Mouse (Mus musculus) heart, postnatal 10 days (tissue): ENCODE data around the gene Gm9837. TPM values are rescaled to one million over a fixed set of nuclear protein-coding genes. Genes with fewer than 3 reads are reported as not detected.

Experiments
- DNase-seq, 2 experiments: peaks; one replicate each; pipeline ENCODE4 v3.0.0; 2021
- intact Hi-C: fragments of 180-260 bp; cut with DNase I; formaldehyde crosslinking; loops from one replicate; pipeline ENCODE4 v1.15.1; 2025
- total RNA-seq, 2 experiments: library from RNA; stranded (reverse); gene quantifications; 2 replicates each; pipeline ENCODE4 v1.2.3; 2021

The Gm9837 gene
- total RNA-seq = not detected

DNA sequence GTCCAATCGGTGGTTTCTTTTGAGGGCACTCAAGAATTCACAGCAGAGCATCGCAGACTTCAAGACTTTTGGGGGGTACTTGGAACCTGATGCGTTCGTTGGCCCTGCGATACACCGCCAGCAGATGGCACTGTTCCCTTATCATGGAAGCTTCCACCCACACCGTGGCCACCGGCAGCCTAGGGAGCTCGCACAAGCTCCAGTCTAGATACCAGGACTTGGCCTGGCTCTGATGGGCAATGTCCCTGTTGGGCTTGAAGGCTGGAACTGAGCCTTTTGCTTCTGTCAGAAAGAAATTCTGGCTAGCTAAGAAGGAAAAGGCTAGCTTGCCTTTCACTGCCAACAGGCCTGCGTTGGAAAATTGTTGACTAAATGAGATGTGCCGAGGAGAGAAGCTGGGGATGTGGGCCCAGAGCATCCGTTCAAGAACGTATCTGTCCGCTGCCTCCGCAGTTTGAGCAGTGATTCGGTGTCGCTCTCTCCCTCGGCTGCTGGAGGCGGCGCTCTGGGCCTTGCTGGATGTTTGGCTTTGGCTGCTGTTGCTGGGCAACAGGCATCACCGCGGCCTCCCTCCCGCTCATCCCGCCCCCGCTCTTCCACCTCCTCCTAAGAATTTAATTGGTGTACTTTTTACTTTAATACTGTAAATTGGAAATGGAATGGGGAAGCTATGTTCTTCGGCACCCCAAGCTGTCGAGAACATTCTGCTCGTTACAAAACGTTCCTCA is at the start of gene Gm9837:
TSS of gene Gm9837 (minus strand) at position 512 of the 728 bp plus-strand sequence.
- peak; percentile 93 to 95 for DNase-seq
- intact Hi-C loops = loop anchor here (1.0 to 5.0 kb wide), 7 partner anchors 41 to 267 kb away; partner anchors contain the start of gene Kif3a

DNA sequence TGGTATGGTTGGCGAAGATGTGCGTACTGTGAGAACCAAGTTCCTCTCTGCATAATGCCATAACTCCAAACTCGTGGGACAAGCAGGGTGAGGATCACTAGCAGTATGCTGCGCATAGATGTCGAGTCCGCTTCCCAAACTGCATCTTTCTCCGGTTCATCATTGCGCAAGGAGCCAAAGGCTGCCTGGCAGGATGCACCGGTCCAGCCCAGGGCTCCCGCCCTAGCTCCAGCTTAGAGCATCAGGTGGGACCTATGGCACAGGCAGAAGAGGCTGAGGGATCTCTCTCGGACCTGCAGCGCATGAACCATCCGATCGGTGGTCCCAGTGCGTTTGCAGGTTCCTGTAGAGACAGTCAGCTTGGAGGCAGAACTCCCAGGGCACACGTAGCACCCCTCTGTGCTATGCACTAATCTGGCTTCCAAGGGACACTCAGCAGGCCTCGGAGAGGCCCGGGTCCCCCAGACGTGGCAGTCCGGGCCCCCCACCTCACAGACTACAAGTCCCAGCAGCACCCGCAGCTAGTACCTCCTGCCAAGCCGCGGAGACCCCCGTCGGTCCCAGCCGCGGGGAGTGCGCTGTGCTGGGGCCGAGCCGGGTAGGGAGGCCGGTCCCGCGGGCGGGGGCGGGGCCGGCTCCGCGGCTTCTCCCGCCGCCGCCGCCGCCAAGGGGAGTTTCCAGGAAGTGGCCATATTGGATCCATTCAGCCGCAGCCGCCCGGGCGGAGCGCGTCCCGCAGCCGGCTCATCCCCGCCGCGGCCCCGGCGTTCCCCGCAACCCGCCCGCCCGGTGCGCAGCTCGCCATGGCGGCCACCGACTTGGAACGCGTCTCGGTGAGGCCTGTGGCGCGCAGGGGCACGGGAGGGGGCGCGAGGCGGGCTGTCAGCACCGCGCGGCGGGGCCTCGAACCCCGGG is 49.2 kb upstream of the Gm9837 start, which contains the start of gene Sept8:
TSS of gene Sept8 (plus strand) at position 51 of the 915 bp plus-strand sequence.
- DNase-seq = peak; percentile 68 to 74
- intact Hi-C loops = no loop called here

DNA sequence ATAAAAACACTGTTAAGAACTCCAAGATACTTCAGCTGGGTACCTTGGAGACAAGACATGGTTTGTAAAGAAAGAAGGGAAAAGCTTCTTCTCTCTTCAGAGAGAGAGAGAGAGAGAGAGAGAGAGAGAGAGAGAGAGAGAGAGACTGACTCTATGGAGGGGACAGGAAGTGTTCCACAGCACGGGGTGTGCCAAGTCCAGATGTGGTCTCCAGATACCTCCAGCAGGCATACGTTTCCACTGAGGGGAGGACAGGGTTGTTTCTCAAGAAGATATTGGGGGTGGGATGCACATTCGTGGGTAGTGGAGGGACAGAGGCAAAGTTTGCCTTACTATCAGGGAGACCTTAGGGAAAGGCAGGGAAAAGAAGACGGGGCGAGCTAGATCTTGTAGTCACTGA is 48.5 kb upstream of the Gm9837 start:
- DNase-seq = no peak
- intact Hi-C loops = no loop called here

DNA sequence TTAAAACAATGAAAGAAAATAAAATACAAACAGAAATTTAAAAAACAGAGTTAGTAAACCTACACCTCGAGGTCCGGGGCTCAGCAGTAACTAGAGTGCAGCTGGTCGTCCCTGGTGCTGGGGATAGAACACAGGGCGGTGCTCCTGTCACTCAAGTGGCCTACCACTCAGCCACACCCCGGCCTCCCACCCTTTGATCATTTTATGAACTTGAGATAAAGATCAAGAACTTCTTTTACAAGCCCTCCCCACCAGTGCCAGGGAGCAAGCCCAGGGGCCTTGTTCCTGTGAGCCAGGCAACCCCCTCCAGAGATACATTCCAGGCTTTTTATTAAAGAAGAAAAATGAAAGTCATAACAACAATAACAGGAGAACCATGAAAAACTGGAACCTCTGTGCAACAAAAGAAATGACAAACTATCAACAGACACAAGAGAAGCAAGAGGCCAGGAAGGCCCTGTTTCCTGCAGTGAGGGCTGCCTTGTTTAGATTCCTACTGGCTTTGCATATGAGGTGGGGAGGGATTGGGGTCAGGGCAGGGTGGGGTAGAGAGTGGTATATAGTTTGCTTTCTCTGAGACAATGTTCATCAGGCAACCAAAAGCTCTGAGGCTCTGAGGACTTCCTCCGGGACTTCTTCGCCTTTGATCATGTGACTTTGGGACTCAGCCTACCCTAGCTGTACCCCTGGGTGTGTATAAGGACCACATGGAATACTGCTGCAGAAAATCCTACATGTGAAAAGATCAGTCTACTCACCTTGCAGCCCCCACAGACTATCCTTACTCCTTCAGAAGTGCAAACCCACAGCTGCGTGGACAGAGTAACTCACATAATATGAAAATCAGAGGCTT is 46.7 kb upstream of the Gm9837 start:
- no peak for DNase-seq
- intact Hi-C loops = no loop called here

DNA sequence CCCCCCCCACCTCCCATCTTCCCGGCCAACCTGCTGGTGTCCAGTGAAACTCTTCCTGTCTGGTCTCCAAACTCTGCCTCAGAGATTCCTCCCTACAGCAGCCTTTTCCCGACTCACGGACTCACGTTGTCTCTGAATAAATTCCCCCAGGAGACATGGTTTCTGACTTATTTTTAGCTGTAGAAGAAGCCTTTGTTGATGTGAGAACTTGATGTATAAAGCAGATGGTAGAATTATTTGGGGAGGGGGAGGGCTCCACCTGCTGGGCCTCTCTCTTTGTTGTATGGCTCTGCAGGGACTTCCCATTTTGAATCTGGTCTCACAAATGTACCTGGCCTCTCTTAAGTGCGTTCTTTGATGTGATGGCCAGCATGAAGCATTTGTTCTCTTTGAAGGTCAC is 40.1 kb upstream of the Gm9837 start:
- intact Hi-C loops = loop anchor here (2.0 kb wide), 1 partner anchor 40 kb away; the partner anchor contains the start of gene Gm9837
- no peak for DNase-seq

DNA sequence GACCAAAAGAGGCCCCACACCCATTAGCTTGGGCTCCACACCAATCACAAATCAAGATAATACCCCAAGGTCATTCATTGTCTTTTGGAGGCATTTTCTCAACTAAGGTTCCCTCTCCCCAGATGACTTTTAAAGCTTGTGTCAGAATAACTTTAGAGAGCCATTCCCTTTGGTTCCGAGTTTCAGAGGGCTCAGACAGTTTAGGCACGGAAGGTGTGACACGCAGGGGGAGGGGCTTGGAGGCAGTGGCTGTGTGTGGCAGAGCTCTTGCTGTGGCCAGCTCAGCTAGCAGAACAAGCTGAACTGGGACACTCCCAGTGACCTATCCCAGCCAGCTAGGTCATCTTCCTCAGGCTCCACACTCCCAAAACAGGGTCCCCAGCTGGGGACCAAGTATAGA is 38.3 kb upstream of the Gm9837 start:
- DNase-seq = no peak
- intact Hi-C loops = no loop called here

DNA sequence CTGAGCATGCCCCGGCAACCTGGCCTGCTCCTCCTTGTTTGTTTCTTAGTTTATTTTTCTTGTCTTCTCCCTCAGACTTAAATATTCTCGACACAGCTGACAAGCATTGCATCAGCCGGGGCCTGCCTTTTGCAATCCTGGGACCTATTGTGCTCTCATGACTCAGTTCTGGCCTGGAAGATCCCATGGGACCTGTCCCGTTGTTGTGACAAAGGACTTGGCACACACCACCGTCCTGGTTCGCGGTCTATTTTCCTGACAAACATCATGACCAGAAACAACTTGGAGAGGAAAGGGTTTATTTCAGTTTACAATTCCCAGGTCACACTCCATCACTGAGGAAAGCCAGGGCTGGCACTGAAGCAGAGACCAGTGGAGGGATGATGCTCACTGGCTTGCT is 37.9 kb upstream of the Gm9837 start:
- intact Hi-C loops = no loop called here
- DNase-seq = peak; percentile 77 to 79

DNA sequence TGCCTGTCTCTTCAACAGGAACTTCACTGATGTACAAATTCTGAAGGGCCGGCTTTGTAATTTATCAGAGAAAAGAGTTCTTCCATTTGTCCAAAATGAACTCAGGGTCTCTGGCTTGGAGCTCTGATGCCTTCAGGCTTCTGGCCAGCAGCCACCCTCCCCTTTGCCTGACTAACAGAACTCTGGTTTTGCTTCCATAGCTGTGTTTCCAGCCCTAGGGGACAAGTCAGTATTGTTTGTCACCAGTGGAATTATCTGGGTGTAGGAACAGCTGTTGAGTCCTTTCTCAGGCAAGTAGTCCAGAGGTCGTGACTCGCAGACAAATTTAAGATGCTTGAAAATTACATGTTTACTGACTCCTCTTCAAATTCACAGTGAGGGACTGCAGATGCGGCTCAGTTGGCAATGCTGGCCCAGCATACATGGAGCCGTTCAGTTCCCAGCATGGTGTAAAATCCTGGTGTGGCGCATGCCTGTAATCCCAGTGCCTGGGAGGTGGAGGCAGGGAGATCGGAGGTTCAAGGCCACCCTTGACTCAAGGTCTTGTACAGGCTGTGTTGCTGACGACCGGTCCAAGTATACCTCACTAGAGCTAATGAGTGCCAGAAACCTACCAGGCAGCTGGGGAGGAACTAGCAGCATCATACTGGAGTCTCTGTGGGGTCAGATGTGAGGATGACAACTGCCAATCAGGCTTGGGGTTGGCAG is 37.0 kb upstream of the Gm9837 start:
- intact Hi-C loops = no loop called here
- DNase-seq = peak in 1 of 2 experiments; percentile 53

DNA sequence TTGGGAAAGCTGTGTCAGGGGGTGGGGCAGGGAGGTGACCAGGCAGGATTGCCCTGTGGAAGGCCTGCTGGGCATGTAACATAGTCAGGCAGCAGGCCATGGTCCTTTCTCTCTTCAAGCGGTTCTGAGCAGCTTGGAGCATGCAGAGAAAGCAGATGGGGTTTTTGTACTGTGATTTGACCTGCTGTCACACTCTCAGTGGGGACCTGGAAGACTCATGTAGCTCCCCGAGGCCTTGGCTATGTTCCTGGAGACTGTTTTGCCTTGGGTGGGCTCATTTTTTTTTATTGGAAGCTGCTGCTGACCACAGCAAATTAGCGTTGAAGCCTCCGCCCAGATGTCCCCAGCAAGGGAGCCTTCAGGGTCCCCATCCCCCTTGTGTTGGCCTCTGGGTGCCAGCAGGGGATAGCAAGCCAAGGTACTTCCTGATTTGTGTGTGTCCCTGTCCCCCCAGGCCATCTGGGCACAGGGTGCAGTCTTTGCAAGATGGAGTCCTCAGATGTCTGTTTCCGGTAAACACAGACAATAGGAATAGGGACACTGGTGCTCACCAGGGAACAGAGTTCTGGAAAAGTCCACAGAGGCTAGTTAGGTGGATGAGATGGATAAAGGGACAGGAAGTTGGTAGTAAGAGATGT is 34.9 kb upstream of the Gm9837 start:
- intact Hi-C loops = no loop called here
- no peak for DNase-seq

DNA sequence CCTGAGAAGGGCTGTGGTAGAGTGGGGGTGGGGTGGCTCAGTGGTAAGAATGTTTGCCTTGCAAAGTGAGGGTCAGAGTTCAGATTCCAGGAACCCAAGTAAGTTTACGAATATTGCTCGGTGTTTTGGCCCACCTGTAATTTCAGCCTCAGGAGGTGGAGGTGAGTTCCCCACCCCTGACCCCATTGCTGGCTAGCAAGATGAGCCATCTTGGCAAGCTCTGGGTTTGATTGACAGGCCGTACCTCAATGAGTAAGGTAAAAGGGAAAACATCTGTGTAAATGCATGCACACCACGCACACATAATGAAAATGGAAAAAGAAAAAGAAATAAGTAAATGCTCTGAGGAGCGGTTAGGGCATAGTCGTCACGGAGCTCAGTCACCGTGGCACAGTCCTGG is 34.1 kb upstream of the Gm9837 start:
- intact Hi-C loops = no loop called here
- DNase-seq = no peak

DNA sequence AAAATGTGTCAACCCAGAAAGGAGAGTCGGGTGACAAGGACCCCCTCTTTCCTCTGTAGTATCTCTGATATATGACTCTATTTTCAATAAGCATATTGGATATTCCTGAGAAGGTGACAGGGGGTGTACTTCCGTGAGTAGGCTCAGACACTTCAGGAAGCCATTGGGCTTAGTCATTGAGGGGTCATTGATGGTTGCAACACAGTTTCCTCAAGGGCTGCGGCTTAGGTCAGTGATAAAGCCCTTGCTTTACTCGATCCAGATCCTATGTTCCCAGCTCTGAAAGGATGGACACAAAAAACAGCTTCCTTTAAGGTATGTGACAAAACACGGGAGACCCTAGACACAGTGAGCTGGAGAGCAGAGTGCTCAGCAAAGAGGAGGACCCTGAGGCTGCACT is 33.5 kb upstream of the Gm9837 start:
- DNase-seq = no peak
- intact Hi-C loops = no loop called here

DNA sequence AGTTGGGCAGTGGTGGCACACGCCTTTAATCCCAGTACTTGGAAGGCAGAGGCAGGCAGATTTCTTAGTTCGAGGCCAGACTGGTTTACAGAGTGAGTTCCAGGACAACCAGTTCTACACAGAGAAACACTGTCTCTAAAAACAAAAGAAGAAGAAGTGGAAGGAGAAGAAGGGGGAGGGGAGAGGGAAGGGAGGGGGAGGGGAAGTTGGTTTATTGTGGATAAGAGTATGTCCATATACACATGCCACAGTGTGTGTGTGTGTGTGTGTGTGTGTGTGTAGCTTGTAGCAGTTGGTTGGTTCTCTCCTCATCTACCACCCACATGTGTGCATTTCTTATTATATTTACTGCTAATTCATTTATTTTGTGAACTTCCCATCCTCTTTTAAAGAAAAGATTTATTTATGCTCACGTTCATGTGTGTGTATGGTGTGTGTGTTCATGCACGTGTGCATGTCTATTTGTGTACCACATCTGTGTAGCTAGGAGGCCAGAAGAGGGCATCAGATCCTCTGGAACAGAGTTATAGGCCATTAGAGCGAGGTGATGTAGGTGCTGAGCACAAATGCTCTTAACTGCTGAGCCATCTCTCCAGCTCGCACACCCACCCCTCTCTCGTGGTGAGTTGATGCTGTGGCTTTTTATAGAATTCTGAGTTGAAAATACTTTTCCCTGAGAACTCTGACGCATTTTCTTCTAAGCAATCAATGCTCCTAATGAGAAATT is 31.9 kb upstream of the Gm9837 start:
- no peak for DNase-seq
- intact Hi-C loops = no loop called here

DNA sequence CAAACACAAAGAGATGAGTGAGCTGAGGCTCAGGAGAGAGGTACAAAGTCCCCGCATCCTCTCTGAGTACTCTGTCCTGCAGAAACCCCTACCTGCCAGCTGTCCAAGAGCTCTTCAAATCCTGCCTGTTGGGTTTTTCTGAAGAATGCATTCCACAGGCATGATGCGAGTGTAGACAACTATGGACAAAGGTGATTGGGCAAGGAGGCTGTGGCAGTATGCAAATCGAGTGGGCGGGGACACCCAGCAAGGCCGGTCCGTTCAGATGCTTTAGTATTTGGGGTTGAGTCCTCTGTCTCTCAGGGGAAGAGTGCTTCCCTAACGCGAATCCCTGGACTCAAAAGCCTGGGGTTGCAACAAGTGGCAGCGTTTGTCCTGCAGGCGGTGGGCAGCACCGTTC is 30.3 kb upstream of the Gm9837 start:
- intact Hi-C loops = no loop called here
- no peak for DNase-seq

DNA sequence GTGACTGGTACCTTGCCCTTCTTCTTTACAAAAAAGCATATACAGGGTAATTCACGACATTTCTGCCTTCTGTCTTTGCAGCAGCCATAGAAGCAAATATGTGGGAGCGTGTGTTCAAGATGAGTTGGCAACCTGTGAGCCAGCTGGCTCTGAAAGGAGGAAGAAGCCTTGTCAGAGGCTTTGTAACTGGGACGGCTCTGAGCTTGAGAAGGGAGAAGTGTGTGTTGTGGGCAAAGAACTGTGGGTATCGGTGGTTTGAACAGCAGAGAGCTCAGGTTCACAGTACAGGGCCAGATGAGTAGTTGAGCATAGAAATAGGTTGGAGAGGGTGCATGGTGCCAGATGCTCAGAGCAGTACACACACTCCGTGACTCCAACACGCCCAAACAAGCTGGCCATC is 26.7 kb upstream of the Gm9837 start:
- intact Hi-C loops = no loop called here
- DNase-seq = no peak

DNA sequence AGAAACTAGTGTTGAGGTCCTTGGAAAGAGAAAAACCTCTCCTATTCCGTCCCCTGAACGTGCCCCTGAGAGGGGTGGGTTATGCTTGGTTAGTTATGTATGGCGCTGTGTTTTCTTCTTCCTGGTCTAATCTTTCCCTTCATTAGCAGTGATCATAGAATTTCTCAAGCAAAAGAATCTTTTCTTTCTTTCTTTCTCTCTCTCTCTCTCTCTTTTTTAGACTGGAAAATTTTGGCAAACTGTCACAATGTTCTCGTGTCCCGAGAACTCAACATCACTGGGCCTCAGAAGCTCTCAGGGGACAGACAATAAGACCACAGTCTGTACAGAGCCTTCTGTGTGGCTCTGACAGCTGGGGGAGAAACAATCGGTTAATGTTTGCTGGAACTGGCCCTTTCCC is 25.1 kb upstream of the Gm9837 start:
- no peak for DNase-seq
- intact Hi-C loops = no loop called here

DNA sequence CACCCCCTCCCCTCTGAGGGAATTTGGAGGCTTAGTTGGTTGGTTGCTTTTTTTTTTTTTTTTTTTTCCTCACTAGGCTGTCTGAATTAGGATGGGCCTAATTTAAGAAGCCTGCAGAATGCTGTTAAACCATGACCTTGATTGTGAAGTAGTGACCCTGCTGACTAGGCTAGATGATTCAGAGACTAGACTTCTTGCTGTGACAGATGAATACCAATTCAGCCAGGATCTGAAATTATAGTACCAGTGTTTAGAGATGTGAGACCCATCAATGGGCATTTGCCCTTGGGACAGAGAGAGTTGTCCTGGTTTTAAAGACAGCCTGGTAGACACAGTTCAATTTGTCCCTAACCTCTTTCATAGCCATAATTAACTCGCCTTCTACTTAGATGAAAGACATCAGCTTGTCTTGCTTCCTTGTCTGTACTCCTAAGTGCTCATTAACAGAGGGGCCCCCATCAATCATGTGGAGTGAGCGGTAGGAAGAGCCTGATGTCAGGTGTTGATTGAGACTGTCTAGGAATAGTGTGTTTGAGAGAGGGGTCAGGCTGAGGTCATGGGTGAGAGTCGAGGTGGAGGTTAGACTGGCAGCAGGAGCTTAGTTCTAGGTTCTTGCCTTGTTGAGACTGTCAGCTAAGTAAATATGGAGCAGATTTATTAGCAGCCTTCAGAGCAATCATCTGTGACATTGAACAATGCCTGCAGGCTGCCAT is 23.1 kb upstream of the Gm9837 start:
- intact Hi-C loops = no loop called here
- no peak for DNase-seq

DNA sequence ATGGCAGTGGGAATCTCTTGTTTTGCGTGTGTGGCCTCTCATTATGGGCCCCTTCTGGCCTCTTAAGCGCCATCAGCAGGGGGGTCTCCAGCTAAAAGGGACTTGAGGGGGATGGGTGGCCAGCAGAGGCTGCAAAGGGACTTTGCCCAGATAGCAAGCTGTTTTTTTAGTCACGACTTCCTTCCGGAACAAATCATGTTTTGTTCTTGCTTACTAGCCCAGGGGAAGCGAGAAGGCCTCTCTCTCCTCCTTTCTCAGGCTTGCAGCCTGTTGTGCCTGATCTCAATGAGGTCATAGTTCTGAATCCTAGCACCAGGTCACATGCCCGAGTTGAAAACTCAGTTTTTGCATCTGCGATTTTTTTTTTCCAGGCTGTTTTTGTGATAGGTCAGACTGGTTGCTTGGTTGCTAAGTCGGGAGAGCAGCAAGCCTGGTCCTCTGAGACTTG is 21.7 kb upstream of the Gm9837 start:
- intact Hi-C loops = no loop called here
- peak in 1 of 2 experiments; percentile 51 for DNase-seq

DNA sequence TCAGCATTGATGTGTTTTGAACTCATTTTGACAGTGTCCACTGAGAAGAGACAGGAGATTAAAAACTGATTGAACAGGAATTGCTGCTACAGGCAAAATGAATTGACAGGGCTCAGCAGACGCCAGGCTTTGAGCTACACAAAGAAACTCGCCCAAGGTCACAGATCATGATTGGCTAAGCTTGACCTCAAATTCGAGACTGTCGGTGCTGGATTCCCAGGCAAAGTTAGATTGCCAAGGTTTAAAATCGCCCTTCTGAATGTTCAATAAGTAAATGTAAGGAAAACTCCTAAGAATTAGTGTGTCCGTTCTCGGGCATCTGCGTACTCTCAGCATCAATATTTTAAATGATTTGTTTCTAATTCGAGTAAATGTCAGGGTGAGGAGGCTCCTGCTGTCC is 19.1 kb upstream of the Gm9837 start:
- intact Hi-C loops = no loop called here
- no peak for DNase-seq
